Mouse (Mus musculus): ENCODE data around the gene Fntb.

Fntb gene

DNA sequence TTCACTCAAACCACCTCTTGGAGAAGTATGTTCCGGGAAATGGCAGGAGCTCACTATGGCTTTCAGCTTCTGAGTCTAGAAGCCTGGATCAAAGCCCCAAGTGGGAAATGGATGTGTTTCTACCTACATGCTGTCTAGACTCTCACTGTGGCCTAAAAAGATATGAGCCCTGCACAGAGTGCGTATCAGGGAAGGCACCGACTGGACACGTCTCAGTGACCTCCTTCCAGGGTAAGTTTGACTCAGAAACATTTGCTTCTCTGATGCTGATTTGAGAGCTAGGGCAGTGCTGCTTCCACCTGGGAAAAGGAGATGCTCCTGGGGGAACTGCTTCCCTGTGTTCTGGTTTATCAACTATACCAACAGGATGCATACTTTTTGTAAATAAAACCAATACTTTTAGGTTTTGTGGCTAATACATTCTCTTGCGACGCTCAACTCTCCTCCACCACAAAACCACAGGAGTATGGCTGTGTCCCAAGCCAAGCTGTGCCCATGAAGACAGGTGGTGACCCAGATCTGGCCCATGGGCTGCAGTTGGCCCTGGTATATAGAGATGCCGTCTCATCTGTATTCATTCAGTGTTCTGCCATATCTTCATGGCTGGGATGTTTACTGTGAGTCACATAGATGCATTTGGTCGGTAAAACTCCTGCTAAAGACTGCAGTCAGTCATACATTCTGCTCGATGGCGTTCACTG lies 159.7 kb downstream of the Fntb start:
- DNase-seq (ENCODE audit: low read depth), result no peak

DNA sequence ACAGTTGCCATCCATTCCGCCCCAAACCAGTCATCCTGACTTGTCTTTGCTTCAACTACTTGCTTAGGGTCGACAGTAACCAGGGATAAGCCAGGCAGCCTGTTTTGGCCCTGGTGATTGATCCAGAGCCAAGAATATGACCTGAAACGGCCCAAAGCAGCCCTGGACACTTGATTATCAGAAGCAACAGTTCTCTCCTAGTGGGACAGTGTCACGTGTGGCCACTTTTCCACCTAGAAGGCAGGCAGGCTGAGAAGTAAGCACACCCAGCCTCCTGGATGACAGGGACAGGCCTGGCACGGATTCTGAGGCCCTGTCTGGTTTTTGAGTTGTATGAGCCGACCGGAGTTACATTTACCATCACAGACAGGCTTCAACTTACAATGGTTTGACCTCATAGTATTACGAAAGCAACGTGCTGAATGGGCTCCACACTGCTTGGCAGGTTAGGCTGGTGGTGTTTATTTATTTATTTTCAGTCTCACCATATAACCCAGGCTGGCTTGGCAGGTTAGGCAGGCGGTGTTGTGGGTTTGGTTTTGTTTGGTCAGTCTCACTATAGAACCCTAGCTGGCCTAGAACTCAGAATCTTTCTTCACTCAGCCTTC lies 161.1 kb downstream of the Fntb start:
- DNase-seq (ENCODE audit: low read depth), result no peak

DNA sequence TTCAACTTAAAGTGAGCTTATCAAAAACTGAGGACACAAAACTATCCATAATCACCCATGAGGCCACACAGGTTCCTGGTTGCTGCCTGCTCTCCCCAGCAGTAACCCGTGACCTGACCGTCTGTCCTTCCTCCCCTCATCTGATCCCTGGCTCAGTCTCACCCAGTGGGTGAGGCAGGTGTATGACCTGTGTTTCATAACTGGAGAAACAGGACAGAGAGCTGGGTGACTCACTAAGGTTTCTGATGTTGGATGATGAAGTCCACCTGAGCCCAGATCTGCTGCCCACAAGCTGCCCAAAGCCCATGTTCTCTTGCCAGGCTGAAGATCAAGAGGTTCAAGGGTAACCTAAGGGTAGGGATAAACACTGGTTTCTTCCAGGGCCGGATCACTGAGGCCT lies 161.6 kb downstream of the Fntb start:
- DNase-seq (ENCODE audit: low read depth), result no peak

DNA sequence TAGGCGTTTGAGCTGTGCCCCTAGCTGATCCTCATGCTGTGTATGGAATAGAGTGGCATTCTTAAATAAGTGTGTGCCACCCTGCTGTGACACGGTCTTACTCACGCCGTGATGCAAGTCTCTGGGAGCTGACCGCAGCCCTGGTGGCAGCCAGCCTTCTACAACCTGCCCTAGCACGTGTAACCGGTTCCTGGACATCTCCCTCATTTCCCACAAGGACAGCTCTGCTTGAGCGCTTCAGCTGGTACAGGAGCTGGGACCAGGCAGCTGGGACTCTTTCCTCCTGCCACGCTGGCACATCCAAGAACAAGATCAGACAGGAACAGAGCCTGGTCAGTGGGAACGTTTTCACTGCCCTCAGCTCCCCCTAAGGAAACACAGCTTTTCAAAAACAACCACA lies 162.2 kb downstream of the Fntb start:
- no peak for DNase-seq (ENCODE audit: low read depth)

DNA sequence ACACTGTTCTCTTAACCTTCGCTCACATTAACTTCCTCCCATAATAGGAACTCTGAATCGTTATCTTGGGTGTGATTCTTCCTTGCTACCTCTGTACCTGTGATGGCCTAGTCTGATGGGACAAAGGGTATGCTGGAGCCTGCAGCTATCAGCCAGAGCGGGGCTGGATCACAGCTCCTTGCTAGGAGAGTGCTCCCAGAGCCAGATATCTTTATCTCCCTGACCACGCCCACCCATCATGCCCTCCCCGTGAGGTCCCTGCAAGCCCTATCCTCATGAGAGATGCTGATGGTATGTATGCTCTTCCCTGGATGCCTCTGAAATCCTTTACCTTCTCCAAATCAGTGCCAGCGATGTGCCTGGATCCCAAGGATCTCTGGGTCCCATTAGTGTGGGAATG lies 164.8 kb downstream of the Fntb start:
- no peak for DNase-seq (ENCODE audit: low read depth)

DNA sequence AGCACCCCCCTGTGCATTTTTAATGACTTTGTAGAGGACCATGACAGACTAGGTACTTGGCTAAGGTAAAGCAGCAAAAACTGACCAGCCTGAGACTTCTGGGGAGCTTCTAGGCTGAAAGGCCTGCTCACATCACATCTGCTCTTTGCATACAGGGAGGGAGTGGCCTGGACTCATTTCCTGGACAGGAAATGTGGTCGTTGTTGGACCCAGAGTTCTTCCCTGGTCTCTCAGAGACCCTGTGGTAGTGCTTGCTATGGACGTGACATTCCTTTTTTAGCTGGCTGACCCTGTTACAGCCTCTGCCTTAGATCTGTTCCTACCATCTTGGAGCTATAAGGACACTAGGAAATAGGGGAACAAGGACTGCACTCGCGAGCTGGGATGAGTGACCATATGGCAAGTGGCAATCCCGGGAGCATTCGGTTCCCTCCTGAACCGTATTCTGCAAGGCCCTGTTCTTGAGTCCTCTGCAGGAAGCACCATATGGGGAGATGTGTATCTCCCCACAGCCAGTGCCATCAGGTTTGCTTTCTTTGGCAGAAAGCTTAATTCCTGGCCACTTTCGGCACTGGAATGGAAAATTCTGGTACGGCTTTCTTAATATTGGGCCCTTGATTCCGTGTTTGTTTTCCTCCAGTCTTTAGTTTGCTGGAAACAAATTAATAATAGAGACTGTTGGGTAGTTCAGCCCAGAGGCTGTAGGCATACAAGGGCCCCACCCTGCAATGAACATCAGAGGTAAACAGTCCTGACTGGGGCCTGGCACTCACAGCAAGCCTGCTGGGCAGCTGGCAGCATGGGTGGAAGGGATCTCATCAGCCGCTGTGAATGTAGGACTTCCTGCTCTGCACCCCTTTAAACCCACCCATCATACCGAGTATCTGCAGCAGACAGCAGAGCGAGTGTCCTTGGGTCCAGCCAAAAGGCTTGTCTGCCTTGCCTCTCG lies 166.6 kb downstream of the Fntb start:
- DNase-seq (ENCODE audit: low read depth), result no peak

DNA sequence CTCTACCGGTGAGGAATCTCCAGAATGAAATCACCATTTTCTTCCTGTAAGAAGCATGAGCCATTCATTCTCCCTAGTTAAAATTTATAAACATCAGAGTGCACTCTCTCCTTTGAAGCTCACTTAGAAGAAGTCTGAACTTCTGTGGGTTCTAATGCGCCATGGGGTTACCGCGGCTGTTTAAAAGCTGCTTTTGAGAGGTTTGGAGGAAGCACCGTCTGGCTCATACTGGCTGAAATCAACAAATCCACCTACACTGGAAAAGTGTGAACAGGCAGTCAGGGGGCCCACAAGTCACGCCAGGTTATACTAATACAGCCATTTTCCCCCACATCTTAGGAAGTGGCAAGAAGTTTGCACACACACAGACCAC lies 167.3 kb downstream of the Fntb start:
- DNase-seq (ENCODE audit: low read depth), result no peak

DNA sequence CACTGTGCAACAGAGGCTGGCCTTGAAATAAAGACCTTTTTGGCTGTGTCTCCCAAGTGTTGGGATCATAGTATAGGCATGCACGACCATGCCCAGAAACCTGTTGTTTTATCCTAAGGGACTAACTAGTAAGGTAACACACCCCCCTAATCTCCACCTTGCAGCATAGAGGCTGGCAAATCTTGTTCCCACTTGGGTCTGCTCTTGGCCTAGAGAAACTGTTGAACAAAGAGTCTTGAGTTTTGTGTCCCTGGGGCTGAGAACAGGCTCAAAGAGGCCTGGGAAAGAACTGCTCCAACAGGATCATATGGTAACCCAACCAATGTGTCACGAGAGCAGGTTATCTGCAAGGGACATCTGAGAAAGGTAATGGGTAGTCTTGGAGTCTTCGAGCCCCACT lies 169.0 kb downstream of the Fntb start:
- DNase-seq (ENCODE audit: low read depth), result no peak

DNA sequence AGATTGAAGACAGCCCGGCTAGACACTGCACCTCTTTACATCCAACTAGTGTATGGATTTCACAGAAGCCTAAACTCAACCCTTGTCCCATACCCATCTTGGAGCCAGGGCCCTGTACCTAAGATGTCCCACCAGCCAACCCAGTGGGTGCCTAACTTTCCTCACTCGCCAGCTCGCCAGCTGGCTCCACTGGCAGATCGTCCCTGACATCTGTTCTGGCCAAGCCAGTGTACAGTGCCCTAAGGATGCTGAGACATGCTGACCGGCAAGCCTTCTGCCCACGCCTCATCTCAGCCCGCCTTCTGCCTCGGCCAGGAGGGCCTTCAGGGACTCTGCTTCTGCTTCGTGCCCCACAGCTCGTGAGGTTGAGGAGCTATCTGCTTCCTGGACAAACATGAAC lies 170.8 kb downstream of the Fntb start:
- no peak for DNase-seq (ENCODE audit: low read depth)

DNA sequence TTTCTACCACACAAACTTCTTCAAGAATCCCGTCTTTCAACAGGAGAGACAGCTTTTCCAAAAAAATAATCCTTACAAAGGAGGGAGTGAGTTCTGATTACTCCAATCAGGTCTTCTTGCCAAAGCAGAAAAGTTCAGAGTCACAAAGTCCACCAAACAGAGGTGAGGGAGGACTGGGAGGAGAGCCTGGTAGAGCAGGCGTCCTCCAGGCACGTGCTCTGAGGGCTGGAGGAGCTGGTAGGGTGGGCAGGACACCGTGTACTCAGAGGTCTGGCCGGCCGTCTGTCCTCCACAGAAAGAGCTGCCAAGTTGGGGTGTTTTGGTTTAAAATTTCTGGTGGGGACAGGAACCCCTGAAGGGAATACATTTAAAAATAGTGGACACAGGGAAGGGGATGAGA lies 172.6 kb downstream of the Fntb start:
- no peak for DNase-seq (ENCODE audit: low read depth)

DNA sequence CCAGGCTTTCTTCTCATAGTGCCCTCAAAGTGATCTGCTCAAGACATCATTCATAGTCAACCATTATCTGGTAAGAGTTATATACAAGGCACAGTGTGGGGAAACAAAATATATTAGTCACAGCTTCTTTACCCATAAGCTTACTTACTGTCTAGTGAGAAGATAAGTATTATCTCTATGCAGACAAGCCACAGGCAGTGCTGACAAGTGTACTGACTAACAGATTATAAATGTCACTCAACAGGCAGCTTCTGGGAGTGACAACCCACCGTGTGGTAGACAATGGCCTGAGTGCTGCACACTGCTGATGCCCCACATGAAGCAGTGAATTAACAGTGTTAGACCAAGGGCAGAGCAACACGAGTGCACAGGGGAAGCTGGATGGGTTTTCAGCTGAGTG lies 176.1 kb downstream of the Fntb start:
- no peak for DNase-seq (ENCODE audit: low read depth)

DNA sequence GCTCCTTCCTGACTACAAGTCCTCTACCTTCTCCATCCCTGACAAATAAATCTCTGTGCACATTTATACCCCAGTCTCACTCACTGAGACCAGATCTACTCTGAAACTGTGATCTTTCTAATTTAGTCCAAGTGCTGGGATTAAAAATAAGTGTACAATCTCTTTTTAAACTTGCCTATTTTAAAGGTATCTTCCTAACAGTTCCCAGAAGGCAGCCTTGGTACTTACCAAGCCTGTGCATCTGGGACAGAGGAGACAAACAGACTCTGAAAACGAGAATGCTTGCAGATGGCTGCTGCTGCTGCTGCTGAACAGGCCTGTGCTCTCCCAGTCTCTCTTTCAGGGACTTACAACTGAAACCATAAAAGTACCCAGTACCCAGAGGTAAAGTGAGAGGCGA lies 177.1 kb downstream of the Fntb start:
- no peak for DNase-seq (ENCODE audit: low read depth)

DNA sequence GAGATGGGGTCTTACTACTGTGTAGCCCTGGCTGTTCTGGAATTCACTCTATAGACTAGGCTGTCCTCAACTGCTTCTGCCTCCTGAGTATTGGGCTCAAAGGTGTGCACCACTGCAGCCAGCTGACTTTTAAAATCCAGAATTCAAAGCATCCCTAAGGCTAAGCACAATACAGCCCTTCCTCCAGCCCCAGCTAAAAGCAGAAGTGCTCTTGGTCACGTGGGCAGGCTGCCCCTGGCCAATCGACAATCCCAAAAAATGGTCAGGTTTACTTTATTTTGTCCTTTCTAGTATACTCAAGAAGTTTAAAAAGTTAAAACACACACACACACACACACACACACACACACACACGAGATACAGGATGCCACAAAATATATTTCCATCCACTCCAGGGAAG lies 177.7 kb downstream of the Fntb start:
- no peak for DNase-seq (ENCODE audit: low read depth)

DNA sequence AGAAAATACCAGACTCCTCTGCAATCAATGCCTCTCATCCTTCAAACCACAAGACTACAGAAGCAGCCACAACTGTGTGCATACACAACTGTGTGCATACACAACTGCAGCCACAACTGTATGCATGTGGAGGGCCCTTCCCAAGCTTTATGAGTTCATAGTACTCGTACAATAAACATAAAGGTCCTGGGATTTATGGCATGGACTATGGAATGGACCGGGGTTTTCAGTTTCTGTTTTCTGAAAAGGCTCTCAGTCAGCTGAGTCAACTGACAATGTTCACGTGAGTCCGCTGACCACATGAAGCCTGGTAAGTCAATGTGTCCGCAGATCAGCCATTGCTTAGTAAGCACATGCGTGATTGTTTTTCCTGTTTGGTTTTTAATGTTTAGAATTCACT lies 178.1 kb downstream of the Fntb start:
- DNase-seq (ENCODE audit: low read depth), result no peak

DNA sequence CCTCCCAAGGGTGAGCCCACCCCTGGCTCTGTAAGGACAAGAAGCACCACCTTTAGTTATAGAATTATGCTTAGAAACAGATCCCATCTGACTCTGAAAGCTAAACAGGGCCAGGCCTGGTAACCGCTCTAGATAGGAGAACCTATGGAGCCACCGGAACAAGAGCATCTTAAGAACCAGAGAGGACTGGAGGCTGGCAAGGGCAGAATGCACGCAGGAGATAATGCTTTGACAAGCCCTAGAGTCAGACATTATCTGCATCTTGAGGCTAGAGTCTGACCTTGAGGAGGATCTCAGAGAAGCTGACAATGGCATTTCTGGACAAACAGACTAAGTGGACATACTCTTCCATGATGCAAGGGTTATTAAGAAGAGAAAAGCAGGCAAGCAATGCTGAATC lies 182.1 kb downstream of the Fntb start:
- DNase-seq (ENCODE audit: low read depth), result no peak

DNA sequence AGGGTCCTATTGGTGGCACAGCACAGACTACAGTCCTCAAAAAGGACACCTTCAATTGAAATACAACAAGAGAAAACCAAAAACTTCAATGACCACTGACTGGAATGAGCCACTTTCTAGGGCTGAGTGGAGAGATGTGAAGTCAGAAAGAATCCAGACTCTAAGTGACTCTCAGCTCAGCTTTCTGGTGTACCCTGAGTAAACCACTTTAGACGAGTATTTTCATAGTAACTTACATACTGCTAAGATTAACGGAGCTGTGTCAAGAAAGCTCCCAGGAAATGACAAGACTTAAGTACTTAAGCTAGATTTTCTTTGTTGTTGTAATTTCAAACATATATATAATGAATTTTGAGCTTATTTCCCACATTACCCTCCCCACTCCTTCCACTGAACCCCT lies 182.8 kb downstream of the Fntb start:
- DNase-seq (ENCODE audit: low read depth), result no peak

DNA sequence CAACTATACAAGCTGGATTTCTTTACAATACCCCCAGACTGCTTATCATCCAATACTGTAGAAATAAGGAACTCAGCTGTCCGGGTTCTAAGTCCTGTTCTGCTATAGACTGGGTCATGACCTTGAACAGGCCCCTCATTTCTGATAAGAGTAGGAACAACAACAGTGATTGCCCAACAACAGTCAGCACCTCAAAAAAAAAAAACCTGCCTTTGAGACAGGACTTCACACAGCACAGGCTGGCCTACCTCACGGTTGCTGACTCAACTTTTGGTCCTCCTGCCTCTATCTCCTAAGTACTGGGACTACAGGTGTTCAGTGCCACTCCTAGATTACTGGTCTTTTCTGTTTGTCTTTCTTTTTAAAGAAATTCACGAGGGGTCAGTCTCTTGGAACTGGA lies 183.4 kb downstream of the Fntb start:
- DNase-seq (ENCODE audit: low read depth), result no peak

DNA sequence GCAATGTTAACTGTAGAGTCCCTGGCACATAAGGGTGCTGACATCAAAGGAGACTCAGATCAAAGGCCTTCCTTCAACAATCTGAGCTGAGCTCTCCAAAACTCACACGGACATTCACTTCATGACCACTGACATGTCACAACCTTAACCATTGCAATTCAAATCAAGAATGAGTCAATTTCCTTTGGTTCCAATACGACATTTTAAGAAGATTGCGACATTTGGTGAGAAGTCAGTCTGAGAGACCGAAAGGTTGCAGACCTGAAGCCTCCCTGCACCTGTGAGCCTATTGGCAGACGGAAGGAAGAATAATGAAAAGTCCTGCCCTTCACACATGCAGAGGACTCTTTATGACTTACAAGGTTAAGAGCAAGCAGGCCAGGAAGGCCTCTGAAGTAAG lies 184.9 kb downstream of the Fntb start:
- no peak for DNase-seq (ENCODE audit: low read depth)

DNA sequence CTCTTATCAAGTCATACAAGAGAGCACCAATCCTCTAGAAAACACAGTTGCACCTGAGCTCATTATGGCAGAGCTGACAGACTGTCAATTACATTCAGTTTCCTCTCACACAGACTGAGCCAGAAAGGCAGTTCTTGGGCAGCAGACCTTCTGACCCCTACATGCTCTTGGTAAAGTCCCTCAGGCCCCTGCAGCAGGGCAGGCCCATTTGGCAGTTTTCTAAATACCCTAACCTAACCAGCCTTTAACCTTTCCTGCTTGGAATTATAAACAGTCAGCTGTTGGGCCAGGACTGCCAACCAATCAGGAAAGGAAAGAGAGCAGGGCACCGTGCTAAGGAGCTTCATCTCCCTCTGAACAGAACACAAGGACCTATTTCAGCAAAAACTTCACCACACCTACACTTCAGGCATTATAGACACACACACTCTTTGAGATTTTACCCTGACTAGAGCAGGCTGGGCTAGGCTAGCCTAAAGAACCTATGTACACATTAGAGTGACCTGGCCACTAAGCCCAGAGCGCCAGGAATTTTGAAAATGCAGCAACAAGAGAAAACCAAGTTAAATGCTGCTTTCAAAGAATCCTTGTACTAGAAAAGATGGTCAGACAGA lies 188.5 kb downstream of the Fntb start:
- DNase-seq (ENCODE audit: low read depth), result no peak

DNA sequence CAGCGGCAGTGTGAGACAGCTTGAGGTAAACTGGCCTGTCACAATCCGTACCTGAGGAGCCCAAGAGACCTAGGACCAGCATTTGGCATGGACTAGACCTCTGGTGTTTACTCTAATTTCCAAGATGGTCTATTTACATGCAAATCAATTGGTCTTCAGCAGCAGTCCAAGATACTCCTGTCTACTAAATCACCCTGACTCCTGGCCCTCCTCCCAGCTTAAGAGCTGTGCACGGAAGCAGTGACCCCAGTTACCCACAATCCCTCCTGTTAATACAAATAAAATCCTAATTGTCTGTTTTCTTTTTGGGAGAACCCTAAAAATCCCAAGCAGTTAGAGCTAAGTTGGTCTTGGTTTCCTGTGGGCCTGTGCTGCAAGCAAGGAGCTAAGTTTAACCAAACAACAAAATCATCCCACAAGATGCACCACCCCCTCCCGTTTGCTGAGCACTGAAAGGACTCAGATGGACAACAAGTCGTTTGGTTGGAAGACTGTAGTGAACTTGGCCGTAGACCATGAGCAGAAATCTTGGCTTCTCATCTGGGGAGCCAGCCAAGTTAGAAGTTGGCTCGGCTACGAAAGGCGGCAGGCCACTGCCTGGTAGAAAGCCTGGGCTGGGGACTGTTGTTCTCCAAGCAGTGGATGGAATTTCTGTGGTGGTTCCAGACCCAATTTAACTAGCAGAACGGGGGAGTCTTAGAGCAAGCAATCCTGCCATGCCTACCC lies 189.5 kb downstream of the Fntb start:
- DNase-seq (ENCODE audit: low read depth), result no peak

DNA sequence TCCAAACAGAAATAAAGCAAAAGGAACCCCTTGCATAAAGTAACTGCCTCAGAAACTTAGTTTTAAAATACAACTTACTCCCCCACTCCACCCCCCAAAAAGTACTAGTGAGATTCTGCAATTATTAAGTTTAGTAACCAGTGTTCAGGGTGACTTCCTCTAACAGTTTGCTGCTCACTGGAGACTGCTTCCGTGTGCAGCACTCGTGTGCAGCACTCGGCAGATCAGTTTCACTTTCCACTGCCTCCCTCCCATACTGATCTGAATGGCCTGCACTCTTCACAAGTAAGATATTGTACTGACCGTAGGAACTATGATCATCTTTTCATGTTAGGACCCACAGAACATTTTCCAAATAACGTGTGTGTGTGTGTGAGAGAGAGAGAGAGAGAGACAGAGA lies 192.3 kb downstream of the Fntb start:
- DNase-seq (ENCODE audit: low read depth), result no peak
